Mouse (Mus musculus): ENCODE data around the gene Asb5.

GRCm38 (mm10) chr8:54548383-54548782 is 19.0 kb downstream of the Asb5 start:
- TF ChIP-seq POLR2A (IDR thresholded peaks at IDR 0.05; ENCODE audit: borderline replicate concordance, control insufficient read depth, low read depth, low read length) (no peak), CTCF (IDR thresholded peaks at IDR 0.05; ENCODE audit: control insufficient read depth, insufficient read depth, low read length) (no peak)

Measured in bone marrow, adult 2 months (tissue).